Mouse (Mus musculus) gastrocnemius, postnatal 4 days (tissue): ENCODE measurements at regions not wholly inside any gene's neighbourhood (a gene's known extent, or its start where the extent isn't known, plus 50 kb on each side); places are given as distances from the start of the nearest gene placed in this dataset.

ENCODE experiments used
- DNase-seq, 2 experiments: peaks; one replicate each; pipeline ENCODE4 v3.0.0; 2021 to 2022; ENCODE audit warnings: low spot score in 2 of 2, mixed read lengths in 2 of 2

DNA sequence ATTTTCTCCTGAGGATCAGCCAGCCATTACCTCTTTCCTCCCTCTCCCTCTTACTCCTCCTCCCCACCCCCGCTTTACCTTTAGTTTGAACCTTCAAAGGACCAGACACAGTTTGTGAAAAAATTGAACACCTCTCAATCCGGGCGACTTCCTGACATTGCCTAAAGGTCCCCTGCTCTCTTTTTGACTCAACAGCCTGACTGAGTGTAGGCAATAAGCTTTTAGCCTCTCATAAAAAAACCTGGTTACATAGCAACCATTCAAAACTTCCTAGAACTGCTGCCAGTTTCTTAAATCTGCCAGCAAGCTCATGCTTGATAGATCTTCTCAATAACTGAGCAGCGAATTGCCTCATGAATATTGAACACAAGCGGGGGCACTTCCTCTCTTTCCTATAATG lies 71.7 kb downstream of the Zfp945 start:
- no peak for DNase-seq

GRCm38 (mm10) chr17:22784481-22784880 lies 82.5 kb downstream of the Zfp945 start:
- DNase-seq = no peak

- DNase-seq = no peak
Observed at GRCm38 (mm10) chr17:22745736-22746135, 121.2 kb downstream of the Zfp945 start.

- DNase-seq = peak; percentile 24 to 58
Observed at GRCm38 (mm10) chr17:22739581-22740178, 127.3 kb downstream of the Zfp945 start.

GRCm38 (mm10) chr17:22739173-22739572 lies 127.8 kb downstream of the Zfp945 start:
- no peak for DNase-seq

DNA sequence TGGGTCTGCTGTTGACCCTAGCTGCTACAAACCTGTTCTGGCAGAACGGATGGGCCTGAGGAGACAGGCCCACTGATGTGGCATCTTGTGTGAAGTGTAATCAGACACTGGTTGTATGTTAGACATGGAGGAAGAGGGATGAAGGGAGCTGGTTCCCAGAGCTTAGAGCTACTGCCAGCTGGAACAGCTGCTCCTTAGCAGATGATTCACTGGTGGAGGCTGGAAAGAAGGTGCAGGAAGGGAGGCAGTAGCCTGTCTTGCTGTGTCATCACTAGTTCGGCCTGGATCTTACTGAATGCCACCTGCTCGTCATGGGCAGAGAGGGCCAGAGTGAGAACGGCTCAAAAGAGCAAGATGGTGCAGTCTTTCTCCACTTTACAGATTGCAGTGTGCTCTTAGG lies 130.6 kb downstream of the Zfp945 start:
- DNase-seq = no peak
